Mouse (Mus musculus) cerebellum, postnatal 36 days (tissue): Measurements from ENCODE around the gene Ssna1.

Source experiments
- DNase-seq, 2 experiments: peaks; one replicate each; pipeline ENCODE4 v3.0.0; 2021 to 2022; ENCODE audit warnings: mixed read lengths in 2 of 2

The Ssna1 gene

DNA sequence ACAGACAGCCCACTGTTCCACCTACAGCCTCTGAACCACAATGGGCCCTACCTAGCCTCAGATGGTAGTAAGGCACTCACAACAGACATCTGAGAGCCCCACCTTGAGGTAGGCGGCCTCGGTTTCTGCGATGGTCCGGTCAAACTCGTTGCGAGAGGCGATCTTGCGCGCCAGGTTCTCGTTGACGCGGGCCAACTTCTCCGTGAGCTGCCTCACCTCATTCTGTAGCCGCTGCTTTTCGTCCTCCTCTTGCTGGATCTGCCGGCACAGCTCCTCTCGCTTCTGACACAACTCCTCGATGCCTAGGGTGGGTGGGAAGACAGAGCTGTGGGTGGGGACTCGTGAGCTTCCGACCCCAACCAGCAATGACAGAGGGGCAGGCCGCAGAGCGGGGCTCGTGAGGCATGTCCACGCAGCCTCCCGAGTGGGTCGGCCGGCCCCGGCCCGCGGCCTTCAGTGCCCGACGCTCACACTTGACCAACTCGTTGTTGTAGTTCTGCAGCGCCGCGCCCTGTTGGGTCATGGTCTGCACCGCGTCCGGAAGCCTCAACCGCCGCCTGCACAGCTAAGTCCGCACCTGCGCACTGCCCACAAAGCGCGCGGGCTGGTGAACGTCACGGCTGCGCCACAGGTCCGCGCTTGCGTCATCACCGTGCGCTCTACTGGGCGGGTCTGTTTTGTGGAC lies at the start of gene Ssna1, which contains the start of gene Anapc2:
TSS of gene Ssna1 (minus strand) at position 612 of the 685 bp plus-strand sequence.
TSS of gene Anapc2 (plus strand) at position 652 of the 685 bp plus-strand sequence.
- DNase-seq: peak; percentile 97 to 98

DNA sequence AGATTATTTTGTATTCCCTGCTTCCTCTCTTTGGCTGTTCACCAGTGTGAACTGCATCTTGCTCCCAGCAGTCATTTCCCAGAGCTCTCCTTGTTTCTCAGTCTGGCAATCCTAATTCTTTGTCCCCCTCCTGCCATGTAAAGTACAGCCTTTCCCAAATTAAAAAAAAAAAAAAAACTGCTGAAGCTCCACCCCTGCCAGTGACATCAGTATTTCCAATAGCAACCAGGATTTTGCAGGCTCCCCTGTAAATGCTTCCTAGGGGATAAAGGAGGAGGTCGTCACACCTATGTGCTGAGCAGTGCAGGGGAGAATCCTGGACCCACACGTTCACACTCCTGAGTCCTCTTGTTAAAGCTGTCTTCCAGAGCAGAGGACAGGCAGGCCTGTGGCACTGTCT lies 47.8 kb upstream of the Ssna1 start:
- no peak for DNase-seq

DNA sequence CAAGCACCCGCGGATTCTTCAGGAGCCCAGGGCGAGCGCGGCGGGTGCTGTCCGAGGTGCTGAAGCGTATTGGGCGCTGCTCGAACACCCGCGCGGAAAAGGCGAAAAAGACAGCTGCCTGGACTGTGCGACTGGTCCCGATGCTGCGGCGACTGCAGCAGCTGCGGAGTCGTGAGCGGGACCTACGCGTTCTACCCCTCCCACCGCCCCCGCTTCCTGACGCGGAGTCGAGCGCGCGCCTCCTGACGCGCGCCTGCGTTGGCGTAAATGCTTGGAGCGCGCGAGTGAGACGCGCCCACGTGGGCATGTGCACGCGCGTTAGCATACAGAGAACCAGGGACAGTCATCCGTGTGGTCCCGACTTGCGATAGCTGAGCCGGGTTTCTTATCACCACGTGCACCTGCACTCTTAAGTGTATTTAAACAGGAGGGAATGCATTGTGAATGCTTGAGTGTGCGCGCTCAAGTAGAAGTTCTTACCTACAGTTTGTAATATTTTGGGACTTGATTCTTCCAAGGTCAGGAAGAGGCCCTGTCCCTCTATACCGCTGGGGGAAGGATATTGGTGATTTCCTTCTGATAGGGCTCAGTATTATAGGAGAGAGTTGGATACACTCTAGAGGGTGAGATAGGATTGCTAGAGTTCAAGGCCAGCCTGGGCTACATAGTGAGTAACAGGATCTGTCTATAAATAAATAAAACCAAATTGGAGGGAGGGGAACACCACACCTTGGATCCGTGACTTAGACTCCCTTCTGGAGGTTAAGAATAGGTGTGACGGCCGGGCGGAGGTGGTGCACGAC lies 46.9 kb upstream of the Ssna1 start, which contains the start of gene Grin1:
TSS of gene Grin1 (minus strand) at position 217 of the 803 bp plus-strand sequence.
- DNase-seq: peak; percentile 87 to 90

DNA sequence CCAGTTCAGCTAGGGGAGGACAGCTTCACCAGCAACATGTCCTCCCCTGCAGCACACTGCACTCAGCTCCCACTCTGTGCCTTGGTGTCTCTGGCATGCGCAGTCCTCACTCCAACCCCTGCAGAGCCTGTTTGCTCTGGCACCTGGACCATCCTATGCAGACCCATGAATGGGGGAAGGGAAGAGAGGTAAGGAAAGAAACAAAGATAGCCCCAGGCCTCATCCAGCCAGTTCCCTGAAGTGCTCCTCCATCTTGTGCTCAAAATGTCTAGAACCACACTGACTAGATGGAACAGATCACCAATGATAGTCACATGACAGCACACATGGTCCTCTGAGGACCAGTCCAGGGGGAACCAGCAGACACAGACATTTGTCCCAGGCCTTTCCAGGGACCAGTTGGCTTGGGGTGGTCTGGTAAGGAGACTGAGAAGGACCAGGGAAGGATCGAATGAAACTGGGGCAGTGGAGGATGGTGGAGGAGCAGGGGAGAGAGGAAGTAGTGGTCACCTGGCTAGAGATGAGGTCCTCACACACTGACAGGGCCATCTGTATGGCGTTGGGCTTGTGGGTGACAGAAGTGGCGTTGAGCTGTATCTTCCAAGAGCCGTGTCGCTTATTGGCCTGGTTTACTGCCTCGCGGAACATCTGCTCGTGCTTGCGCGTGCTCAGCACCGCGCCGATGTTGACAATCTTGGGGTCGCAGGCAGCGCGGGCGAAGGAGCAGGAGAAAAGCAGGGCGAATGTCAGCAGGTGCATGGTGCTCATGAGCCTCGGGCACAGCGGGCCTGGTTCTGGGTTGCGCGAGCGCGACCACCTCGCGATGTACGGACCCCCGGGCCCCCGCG lies 46.1 kb upstream of the Ssna1 start:
- peak; percentile 64 to 70 for DNase-seq

DNA sequence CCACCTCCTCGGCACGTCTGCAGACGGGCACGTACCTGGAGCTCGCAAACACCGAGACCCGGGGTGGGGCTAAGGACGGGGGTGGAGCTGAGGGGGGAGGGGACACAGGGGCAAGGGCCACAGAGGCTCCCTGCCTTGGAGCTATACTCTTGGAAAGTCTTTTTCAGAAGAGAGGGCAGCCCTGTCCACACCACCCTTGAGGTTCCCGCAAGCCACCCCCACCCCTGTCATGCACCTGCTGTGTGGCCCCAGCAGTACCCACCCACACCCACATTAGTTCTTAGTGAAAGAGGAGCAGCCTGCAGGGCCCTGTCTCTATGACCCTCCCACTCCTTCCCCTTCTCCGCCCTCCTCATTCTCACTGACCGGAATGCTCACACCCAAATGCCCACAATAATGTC lies 39.3 kb upstream of the Ssna1 start:
- no peak for DNase-seq

DNA sequence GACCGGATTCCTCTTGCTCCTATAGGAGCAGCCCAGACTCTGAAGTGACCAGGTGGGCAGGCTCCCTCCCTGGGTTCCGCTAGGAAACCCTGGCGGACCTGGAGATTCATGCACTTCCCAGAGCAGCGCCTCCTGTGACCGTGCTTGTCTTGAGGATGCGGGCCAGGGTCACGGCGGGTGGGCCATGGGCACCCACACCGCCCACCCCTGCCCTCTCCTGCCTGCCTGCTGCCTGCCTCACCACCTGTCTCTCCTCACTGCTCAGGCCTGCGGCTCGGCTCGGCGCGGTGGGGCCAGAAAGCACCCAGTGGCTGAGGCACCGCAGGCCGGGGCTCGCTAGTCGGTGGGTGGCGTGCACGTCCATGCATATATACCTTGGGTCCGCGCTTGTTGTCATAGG lies 38.7 kb upstream of the Ssna1 start:
- DNase-seq: peak; percentile 36 to 48

DNA sequence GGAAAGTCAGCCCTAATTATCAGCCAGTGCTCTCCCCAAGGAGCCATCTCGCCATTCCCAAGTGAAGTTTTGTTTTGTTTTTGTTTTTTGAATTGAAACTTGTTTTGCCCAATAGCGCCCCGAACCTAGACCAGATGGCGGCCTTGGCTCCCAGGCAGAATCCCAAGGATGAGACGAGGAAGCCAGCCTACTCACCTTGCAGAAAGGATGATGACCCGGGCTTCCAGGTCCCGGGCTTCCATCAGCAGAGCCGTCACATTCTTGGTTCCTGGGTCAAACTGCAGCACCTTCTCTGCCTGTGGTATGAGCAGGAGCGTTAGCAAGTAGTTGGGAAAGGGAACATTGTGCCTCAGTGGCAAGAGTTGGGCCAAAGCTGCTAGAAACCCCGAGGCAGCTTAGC lies 37.9 kb upstream of the Ssna1 start:
- DNase-seq: peak; percentile 51 to 53

DNA sequence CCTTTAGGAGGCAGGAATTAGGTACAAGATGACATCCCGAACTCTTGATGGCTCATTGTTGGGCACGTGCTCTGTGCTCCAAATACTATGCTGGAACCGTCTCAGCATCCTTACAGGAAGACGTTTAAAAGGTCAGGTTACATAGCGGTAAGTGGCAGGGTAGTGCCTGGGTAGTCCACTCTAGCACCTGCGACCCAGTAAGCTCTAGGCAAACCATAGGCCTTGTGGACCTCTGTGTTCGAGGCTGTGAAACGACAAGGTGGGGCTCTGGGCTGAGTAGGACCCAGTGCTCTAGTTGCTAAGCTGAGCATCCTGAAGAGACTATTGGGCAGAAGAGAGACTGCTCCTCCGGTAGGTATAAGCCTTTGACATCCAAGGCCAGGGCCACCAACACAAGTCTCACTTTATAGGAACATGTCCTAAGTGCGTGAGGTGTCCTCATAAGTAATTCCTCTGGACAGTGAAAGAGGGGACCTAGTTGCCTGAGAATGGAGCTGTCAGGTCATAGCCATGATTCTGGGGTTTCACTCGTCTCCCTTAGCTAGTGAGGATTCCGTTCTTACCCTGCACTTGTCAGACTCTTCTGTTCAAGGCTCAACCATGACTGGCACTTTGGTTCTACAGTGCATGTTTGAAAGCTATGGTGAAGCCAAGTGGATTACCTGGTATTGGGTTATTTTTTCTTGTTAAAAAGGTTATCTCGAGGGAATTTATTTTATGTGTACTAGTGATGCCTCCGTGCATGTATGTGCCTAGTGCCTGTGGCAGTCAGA lies 33.5 kb upstream of the Ssna1 start:
- DNase-seq: no peak

DNA sequence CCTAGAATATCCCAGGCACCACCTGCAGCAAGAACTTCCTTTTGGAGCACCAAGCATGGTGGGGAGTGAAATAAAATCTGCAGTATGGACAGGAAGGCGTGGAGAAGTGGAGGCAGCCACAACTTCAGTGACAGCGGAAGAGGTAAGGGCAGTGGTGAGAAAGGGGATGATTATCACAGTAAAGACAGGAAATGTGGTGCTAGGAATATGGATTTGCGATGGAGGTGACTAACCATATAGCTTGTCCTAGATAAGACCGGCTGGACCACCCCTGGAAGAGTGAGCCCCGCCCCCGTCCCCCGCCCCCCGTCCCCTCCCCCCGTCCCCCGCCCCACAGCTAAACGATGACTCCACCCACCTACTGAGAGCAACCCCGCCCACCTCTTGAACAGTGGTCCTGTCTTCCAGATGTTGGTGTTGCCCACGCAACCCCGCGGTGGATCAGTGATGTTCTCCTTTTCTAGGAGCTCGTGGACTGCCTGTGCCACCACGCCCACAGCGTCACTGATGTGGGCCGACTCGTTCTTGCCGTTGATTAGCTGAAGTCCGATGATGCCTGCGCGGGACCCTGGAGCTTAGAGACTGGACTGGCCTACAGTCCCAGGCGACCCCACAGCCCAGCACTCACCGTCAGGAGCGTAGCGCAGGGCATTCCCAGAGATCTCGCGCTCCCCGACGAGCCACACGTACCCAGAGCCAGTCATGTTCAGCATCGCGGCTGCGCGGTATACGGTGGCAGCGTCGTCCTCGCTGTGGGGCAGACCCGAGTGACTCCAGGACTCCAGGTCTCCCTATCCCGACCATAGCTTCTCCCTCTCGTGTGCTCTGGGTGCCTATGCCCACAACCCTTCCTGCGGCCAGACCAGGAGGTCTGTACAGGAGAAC lies 32.7 kb upstream of the Ssna1 start:
- peak in 1 of 2 experiments; percentile 32 for DNase-seq

DNA sequence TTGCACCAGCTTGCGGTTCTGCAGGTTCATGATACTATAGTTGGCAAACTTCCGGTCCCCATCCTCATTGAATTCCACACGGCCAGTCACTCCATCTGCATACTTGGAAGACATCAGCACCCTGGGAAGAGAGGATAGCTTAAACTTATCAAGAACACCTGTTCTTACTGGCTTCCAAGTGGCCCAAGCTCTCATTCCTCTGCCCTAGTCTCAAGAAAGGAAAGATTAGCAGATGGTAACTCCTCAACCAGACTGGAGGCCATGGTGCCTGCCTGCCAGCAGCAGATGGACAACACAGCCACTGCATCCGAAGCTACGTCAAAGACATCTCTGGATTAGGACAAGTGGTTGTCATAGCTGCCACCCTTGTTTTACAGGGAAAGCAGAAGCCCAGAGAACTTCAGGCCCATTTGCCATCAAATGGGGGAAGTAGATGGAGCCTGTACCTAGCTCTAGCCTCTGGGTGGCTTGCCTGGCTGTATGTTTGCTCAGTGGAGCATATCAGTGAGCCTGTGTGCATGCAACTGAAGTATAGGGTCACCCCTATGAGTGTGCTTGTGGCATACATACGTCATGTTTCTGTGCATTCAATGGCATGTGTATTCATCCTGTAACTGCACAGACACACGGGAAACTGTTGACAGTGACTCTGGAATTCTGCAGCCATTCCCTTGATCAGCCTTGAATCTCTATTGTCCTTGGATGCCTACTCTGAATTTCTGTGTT lies 31.9 kb upstream of the Ssna1 start:
- DNase-seq: peak; percentile 71 to 75

DNA sequence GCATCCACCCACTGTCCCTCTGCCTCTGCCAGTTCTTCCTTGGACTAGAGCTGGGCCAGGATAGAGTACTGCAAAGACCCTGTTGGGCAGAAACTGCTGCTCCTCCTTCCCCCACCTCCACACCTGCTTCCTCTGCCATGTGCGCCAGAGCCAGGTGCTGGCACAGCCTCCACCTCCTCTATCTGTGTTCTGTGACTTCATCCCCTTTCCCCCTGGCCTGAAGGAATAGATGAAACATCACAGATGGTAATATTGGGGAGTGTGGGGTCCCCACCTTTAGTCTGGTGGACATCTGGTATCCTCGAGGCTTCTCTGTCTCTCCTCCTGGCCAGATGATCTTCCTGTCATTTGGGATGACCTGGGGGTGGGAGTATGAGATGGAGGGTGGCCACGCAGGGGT lies 31.2 kb upstream of the Ssna1 start:
- DNase-seq: no peak

DNA sequence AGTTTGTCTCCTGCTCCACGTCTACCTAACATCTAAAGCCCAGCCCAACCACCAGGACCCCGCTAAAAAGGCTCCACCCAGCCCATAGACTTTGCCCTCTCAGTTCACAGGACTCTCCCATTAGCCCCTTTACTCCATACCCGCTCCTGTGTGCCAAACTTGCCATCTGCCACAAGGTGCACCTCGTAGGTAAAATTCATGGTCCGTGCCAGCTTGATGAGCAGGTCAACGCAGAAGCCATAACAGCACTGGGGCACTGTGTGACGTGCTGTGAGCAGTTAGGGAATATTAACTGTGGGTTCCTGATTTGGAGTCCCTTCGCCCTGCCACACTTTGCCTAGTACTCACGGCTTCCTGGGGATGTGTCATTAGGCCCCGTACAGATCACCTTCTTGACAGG lies 25.8 kb upstream of the Ssna1 start:
- DNase-seq: peak; percentile 55 to 61

DNA sequence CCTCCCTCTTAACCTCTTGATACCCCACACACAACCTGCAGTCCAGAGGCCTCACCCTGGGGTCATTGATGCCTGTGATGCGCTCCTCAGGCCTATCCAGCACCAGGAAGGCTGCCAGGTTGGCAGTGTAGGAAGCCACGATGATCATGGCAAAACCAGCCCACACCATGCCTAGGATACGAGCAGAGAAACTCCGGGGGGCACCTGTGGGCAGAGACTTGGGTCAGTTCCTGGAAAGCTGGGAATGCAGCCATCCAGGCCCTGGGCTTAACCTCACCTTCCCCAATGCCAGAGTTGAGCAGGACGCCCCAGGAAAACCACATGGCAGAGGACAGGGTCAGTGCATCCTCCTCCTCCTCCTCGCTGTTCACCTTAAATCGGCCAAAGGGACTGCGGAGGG lies 24.9 kb upstream of the Ssna1 start:
- DNase-seq: peak in 1 of 2 experiments; percentile 33

DNA sequence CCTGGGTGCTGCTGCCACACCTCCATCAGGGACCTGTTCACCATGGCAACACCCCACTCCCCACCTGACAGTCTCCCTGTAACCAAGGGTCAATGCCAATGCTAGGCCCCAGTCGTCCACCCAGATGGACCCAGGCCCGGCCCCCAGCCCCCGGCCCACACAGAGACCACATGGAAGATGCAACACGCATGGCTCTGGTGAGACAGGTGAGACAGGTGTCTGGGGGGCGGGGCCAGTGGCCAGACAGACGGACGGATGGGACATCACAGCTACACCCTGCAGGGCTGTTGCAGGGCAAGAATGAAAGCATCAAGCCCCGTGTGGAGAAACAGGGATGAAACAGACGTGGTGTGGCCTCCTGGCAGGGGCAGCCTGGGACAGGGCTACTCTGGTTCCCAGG lies 21.5 kb upstream of the Ssna1 start:
- DNase-seq: no peak

DNA sequence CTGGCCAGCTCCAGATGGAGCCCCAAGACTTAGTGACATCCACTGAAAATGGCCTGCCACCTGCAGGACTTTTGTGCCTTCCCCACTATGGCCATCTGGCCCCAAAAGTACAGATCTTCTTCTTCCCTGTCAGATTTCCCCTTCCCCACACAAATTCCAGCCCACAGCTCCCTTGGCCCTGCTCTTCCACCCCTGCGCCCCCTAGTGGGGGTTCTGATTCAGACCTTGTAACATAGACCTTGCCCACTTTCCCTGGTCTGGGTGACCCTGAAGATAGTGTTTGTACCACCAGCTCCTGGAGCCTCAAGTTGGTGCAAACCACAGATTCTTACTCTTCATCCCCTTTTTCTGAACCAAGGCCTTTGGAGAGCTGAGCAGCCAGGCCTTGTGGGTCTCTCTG lies 20.6 kb upstream of the Ssna1 start:
- DNase-seq: peak; percentile 81 to 83

DNA sequence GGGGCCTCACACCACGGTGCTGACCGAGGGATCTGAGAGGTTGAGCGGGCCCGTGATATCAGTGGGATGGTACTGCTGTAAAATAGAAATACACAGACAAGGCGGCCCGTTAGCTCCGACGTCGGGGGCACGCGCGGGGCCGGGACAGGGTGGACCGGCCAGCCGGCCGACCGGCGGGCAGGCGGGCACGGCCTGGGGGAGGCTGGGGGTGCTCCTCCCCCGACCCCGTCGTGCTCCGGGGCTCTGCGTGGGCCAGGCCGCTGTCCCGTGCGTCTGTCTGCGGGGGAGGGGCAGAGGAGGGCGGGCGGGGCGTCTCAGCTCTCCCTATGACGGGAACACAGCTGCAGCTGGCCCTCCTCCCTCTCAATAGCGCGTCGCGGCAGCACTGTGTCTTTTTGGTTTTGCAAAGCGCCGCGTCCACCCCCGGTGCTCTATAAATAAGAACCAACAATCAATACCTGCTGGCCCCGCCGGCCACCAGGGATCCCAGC lies 19.9 kb upstream of the Ssna1 start:
- DNase-seq: peak in 1 of 2 experiments; percentile 45

DNA sequence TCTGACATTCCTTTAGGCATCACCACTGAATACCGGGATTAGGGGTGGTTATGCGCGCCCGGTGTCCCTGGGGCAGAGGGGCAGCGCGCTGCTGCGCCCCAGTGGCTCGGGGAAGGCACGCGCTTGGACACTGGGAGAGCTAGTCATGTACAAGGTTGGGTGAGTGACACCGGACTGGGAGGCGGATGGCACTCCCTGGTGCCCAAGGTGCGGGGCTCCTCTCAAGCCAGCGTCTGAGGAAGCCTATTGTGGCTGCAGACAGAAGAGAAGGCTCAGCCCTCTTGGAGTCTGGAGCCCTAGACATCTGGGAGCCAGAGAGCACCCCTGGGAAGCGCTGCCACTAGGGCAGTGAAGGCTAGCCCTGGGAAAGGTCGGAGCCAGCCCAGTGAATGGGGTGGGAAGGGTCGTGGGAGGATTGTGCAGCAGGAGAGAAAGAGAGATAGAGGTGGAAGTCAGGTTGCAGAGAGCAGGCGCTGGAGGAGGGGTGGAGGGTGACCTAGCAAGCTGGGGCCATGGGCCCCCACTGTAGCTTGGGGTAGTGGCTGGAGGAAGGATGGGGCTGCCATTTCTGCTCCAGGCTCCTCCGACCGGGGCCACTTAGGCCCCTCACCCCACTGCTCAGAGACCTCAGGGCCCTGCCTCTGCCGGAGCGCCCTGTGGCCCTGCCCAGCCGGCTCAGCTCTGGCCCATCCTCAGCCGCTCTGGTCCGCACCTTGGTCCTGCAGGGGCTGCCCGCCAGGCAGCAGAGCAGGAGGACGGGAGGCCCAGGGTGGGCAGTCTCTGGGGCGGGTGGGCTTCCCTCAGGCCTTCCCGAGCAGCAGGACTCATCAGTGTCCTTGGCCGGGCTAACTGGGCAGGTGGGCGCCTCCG lies 19.2 kb upstream of the Ssna1 start:
- peak in 1 of 2 experiments; percentile 50 for DNase-seq

DNA sequence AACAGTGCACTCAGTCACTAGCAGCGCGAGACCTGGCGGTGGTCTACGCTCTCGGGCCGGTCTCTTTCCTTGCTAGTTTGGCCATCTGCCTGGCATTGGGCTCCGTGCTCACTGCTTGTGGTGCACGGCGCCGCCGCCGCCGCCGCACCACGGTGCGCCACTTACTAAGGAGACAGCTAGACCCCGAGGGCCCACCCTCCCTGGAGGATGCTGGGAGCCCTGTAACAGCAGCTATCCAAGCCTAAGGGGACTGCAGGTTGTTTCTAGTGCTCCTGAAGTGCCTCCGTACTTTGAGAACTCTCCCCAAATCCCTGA lies 18.5 kb upstream of the Ssna1 start:
- DNase-seq: peak; percentile 68 to 75

DNA sequence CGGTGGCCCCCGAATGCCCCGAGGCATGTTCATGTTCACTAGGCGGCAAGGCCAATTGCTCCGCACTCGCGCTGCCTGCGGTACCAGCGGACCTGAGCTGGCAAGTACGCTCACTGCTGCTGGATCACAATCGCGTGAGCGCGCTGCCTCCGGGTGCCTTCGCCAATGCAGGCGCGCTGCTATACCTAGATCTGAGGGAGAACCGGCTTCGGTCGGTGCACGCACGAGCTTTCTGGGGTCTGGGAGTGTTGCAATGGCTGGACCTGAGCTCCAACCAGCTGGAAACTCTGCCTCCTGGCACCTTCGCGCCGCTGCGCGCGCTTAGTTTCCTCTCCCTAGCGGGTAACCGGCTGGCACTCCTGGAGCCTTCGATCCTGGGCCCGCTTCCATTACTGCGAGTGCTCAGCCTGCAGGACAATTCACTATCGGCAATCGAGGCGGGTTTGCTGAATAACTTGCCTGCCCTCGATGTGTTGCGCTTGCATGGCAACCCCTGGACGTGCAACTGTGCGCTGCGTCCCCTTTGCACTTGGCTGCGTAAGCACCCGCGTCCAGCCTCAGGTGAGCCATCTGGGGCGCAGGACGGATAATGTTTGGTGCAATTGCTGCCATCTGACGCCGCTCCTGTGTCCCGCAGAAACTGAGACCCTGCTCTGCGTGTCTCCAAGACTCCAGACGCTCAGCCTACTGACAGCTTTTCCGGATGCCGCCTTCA lies 18.0 kb upstream of the Ssna1 start:
- DNase-seq: peak; percentile 74 to 78
